Mouse (Mus musculus): ENCODE measurements around the gene Olfr773.

Olfr773 gene

DNA sequence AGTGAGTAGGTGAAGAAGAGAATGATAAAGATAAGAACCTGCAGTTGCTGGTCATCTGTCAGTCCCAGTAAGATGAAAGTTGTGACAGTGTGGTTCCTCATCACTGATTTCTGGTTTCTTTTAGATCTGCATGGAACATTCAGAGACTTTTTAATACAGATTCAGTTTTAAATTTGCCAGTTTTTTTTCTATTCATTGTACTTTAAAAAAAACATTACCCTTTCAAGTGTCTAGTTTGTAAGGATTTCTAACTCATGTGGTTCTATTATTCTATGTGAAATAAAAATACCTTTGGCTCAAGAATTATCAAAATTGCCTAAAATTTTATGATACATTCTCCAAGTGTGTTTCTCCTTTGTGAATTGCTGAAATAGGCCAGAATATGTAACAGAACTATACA, at the start of gene Olfr773:
Olfr773 (minus strand) TSS at position 101 of the 400 bp plus-strand sequence.

GRCm38 (mm10) chr10:129235904-129236303, 48.7 kb upstream of the Olfr773 start, which contains the start of gene Olfr774:
Gene Olfr774, plus strand, starts transcription at chr10:129236204.
- WGBS, result 79% methylated on average over 2 of the region's 2 CpGs

- WGBS, result 47% methylated on average over 1 of the region's 1 CpGs
Measured at GRCm38 (mm10) chr10:129230737-129231136, 43.5 kb upstream of the Olfr773 start.

- 83% methylated on average over 4 of the region's 4 CpGs for WGBS
Measured at GRCm38 (mm10) chr10:129177821-129178220, 9.4 kb downstream of the Olfr773 start, which contains the start of gene Olfr772. Gene Olfr772, minus strand, starts transcription at chr10:129177921.

DNA sequence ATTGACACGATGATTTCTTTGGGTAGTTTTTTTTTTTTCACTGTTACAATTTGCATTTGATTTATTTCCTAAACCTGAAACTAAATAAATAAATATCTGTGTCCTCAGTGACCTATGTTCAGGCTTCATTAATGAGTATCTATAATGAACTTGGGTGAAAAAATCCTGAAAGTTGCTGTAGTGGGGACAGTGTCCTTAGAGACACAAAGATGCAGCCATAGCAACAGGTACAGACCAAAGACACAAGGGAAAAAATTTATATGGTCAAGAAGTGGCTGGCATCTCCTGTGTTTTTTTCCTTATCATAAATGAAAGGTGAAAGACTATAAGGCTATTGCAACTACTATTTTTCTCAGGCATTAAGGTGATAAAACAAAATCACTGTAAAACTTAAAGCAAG, 22.6 kb downstream of the Olfr773 start, which contains the start of gene Olfr771:
Olfr771 (minus strand) TSS at position 101 of the 400 bp plus-strand sequence.
- 76% methylated on average over 1 of the region's 1 CpGs for WGBS

DNA sequence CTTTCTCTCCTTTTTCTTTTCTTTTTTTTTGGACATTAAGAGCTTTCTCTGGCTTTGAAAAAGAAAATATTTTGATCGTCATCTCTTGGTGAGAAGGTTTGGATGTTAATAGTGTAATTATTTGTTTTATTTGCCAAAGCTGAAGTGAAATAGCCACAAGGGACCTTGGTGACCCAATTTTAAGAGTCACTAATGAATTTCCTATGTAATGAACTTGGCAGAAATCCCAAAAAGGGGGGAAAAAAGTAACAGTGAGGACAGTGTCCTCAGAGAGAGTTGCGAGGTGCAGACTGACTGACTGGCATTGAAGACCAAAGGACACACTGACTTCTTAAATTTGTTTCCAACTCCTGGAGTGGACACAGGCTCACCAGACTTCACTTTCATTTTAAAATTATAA, 48.3 kb downstream of the Olfr773 start, which contains the start of gene Olfr770:
Olfr770 (minus strand) TSS at position 101 of the 400 bp plus-strand sequence.
- 64% methylated on average over 2 of the region's 2 CpGs for WGBS

Data from cerebral cortex, adult 2 months (tissue).